Mouse (Mus musculus) midbrain, embryonic 12.5 days (tissue): ENCODE data around the gene Sipa1l3. TPM values are rescaled to one million over a fixed set of nuclear protein-coding genes. Genes with fewer than 3 reads are reported as not detected.

Experiments
- ATAC-seq: fragments of 200-750 bp; cut with Nextera tagmentation; 2 replicates; pipeline ENCODE4 v1.8.0; 2017; ENCODE audit warnings: low read depth, moderate TSS enrichment, moderate library complexity; ENCODE audit not compliant: low FRiP score
- H3K27ac ChIP-seq: fragments of 300-500 bp; sonication (generic); replicated peaks from 2 replicates; pipeline ENCODE4 v1.5.1; 2016; ENCODE audit warnings: mild to moderate bottlenecking
- H3K27me3 ChIP-seq: fragments of 300-500 bp; sonication (generic); 2 replicates; pipeline ENCODE4 v1.6.1; 2016; ENCODE audit warnings: mild to moderate bottlenecking
- H3K36me3 ChIP-seq: fragments of 300-500 bp; sonication (generic); 2 replicates; pipeline ENCODE4 v1.6.1; 2016
- H3K4me1 ChIP-seq: fragments of 300-500 bp; sonication (generic); 2 replicates; pipeline ENCODE4 v1.6.1; 2016
- H3K4me2 ChIP-seq: fragments of 300-500 bp; sonication (generic); replicated peaks from 2 replicates; pipeline ENCODE4 v1.6.1; 2016; ENCODE audit warnings: mild to moderate bottlenecking, moderate library complexity
- H3K4me3 ChIP-seq: fragments of 300-500 bp; sonication (generic); 2 replicates; pipeline ENCODE4 v1.5.1; 2016; ENCODE audit warnings: mild to moderate bottlenecking
- H3K9ac ChIP-seq: fragments of 300-500 bp; sonication (generic); replicated peaks from 2 replicates; pipeline ENCODE4 v1.6.1; 2016; ENCODE audit warnings: mild to moderate bottlenecking, moderate library complexity
- H3K9me3 ChIP-seq: fragments of 300-500 bp; sonication (generic); 2 replicates; pipeline ENCODE4 v1.6.1; 2016; ENCODE audit warnings: mild to moderate bottlenecking
- WGBS: fragments of 180-500 bp; shearing (Covaris S2); methylation state at CpG from one replicate; pipeline ENCODE4 v1.1.7; 2016; 5-methylcytosine and 5-hydroxymethylcytosine counted together
- polyA plus RNA-seq: library from polyadenylated mRNA; unstranded; fragments of >200 nt; fragmentation: Nextera tagmentation; extraction: Ambion mirVana; gene quantifications from 2 replicates; pipeline ENCODE4 v1.2.1, GENCODE M21; 2016

The Sipa1l3 gene
- polyA plus RNA-seq, 1 experiment from 2014 or later: 14.6 TPM

- peaks cover 36% of the 10 kb centered on the region for H3K27me3 ChIP-seq
- H3K4me1 ChIP-seq: peaks cover 49% of the 10 kb centered on the region
- no peaks in the 10 kb centered on the region for H3K36me3 ChIP-seq
- ATAC-seq: peak; percentile 65
- H3K4me2 ChIP-seq: peak overlapping the region; percentile 27
- WGBS: 17% methylated on average over 6 of the region's 7 CpGs
- no peak overlapping the region for H3K4me3 ChIP-seq
- peak overlapping the region; percentile 80 for H3K27ac ChIP-seq
- H3K9me3 ChIP-seq: no peaks in the 10 kb centered on the region
- H3K9ac ChIP-seq: peak overlapping the region; percentile 31; the same call in 1 of the 2 replicates
Observed at GRCm38 (mm10) chr7:29291616-29292457, 226.6 kb downstream of the Sipa1l3 start.

- no peaks in the 10 kb centered on the region for H3K9me3 ChIP-seq
- peak overlapping the region; percentile 85 for H3K4me2 ChIP-seq
- H3K9ac ChIP-seq: peak overlapping the region; percentile 31; the same call in 1 of the 2 replicates
- H3K36me3 ChIP-seq: no peaks in the 10 kb centered on the region
- peaks cover 41% of the 10 kb centered on the region for H3K27me3 ChIP-seq
- 37% methylated on average over 11 of the region's 11 CpGs for WGBS
- H3K27ac ChIP-seq: peak overlapping the region; percentile 80
- ATAC-seq: no peak
- peaks cover 49% of the 10 kb centered on the region for H3K4me1 ChIP-seq
- no peak overlapping the region for H3K4me3 ChIP-seq
Observed at GRCm38 (mm10) chr7:29290691-29291485, 227.6 kb downstream of the Sipa1l3 start.

DNA sequence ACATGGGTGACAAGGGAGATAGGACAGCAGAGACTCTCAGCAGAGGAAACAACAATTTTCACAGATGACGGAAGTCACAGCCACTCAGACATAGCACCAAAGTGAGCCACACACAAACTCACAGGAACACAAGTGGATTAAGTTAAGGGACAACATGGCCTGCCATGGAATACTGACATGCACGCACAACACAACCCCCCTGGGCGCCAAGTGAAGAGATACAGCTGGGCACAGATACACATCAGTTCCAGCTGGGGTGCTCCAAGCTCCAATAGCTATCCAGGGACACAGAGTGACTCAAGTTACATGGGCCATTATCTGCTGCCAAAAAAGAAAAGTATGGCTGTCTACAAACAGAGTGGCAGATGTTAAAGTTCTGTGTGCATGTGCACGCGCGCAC is 228.6 kb downstream of the Sipa1l3 start:
- peaks cover 43% of the 10 kb centered on the region for H3K27me3 ChIP-seq
- H3K36me3 ChIP-seq: no peaks in the 10 kb centered on the region
- 0 out of 2 replicates have a peak overlapping the region, but pooled peaks have one; percentile 25 for H3K27ac ChIP-seq
- no peak for ATAC-seq
- peaks cover 49% of the 10 kb centered on the region for H3K4me1 ChIP-seq
- H3K9ac ChIP-seq: peak overlapping the region; percentile 61; the same call in 1 of the 2 replicates
- peak overlapping the region; percentile 85 for H3K4me2 ChIP-seq
- 84% methylated on average over 6 of the region's 6 CpGs for WGBS
- H3K4me3 ChIP-seq: peak overlapping the region; percentile 53
- no peaks in the 10 kb centered on the region for H3K9me3 ChIP-seq

DNA sequence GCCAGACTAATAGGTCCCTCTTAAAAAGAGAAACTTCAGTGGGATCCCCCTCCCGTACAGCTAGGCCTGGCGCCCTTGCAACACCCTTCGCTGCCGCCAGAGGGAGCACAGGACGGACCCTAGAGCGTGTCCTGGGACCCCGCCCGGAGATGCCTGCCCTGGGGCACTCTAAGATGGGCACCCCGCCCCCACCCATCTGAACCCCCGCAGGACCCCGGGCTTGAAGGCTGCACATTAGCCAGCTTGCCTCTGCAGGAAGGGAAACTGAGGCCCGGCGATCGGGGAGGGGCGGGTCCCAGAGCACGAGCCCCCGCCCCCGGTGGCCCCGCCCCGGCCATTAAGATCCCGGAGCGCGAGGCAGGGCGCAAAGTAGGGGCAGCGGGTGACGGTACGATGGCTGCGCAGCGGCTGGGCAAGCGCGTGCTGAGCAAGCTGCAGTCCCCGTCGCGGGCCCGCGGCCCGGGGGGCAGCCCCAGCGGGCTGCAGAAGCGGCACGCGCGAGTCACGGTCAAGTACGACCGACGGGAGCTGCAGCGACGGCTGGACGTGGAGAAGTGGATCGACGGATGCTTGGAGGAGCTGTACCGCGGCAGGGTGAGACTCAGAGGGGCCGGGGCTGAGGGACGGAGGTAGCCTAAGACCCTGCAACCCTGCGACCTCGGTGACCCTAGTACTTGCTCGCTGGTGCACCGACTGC is 229.4 kb downstream of the Sipa1l3 start, which contains the start of gene Ppp1r14a:
Gene Ppp1r14a, plus strand, starts transcription at position 367 of the 697 bp plus-strand sequence.
- Histone ChIP-seq H3K4me3 (peak within 1 kb of the TSS; percentile 53), H3K4me1 (peaks cover 47% of the 10 kb centered on the region), H3K36me3 (no peaks in the 10 kb centered on the region), H3K27me3 (peaks cover 50% of the 10 kb centered on the region), H3K27ac (peak within 1 kb of the TSS; percentile 30), H3K4me2 (peak within 1 kb of the TSS; percentile 85), H3K9ac (peak within 1 kb of the TSS; percentile 61), H3K9me3 (no peaks in the 10 kb centered on the region)
- ATAC-seq: peak; percentile 25; the same call in 1 of the 2 replicates
- WGBS: under 1% methylated on average over 59 of the region's 59 CpGs

DNA sequence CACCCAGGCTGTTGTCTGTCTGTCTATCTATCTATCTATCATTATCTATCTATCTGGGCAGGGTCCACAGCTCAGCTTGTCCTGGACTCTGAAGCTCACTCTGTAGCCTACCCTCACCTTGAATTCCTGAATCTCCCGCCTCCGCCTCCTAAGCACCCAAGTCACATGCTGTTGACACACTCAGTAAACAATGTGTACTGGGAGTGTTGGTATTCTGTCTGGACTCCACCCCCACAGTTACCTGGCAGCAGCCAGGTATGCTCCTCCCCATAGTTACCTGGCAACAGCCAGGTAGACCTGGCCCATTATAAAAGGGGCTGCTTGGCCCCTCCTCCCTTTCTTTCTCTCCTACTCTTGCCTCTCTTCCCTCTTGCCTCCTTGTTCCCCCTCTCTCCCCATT is 230.4 kb downstream of the Sipa1l3 start:
- Histone ChIP-seq H3K9me3 (no peaks in the 10 kb centered on the region), H3K27ac (no peak overlapping the region), H3K4me1 (peaks cover 37% of the 10 kb centered on the region), H3K27me3 (peaks cover 59% of the 10 kb centered on the region), H3K9ac (no peak overlapping the region), H3K4me3 (no peak overlapping the region), H3K4me2 (no peak overlapping the region), H3K36me3 (no peaks in the 10 kb centered on the region)
- WGBS: 87% methylated on average over 2 of the region's 2 CpGs
- ATAC-seq: no peak

GRCm38 (mm10) chr7:29287481-29287880 is 231.0 kb downstream of the Sipa1l3 start:
- no peak overlapping the region for H3K4me2 ChIP-seq
- H3K4me1 ChIP-seq: peaks cover 31% of the 10 kb centered on the region
- H3K9ac ChIP-seq: no peak overlapping the region
- H3K9me3 ChIP-seq: no peaks in the 10 kb centered on the region
- ATAC-seq: no peak
- peaks cover 64% of the 10 kb centered on the region for H3K27me3 ChIP-seq
- no peaks in the 10 kb centered on the region for H3K36me3 ChIP-seq
- H3K4me3 ChIP-seq: no peak overlapping the region
- 89% methylated on average over 7 of the region's 7 CpGs for whole genome bisulfite sequencing
- no peak overlapping the region for H3K27ac ChIP-seq

DNA sequence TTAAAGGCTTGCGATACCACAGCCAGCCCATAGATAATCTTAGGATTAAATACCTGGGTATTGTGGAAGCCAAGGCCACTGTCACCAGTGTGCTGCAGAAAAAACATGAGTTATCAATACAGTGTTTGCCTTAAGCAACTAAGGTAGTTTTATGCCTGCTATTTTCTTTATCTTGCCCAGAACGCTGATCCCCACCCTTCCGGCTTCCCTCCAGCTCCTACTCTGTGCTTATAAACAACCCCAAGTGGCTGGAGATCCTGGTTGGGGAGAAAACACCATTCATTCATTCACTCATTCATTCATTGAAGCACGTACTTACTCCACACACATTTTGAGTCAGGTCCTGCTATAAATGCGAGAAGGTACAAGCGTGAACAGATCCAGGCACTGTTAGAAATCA is 233.9 kb downstream of the Sipa1l3 start:
- Histone ChIP-seq H3K27me3 (peaks cover 77% of the 10 kb centered on the region), H3K4me1 (peaks cover 25% of the 10 kb centered on the region), H3K9ac (no peak overlapping the region), H3K4me2 (no peak overlapping the region), H3K4me3 (no peak overlapping the region), H3K36me3 (no peaks in the 10 kb centered on the region), H3K9me3 (no peaks in the 10 kb centered on the region), H3K27ac (no peak overlapping the region)
- ATAC-seq: no peak
- WGBS: 96% methylated on average over 6 of the region's 6 CpGs

GRCm38 (mm10) chr7:29283876-29284275 is 234.6 kb downstream of the Sipa1l3 start:
- H3K9ac ChIP-seq: no peak overlapping the region
- no peaks in the 10 kb centered on the region for H3K36me3 ChIP-seq
- no peak for ATAC-seq
- no peaks in the 10 kb centered on the region for H3K9me3 ChIP-seq
- no peak overlapping the region for H3K4me3 ChIP-seq
- peaks cover 18% of the 10 kb centered on the region for H3K4me1 ChIP-seq
- H3K27ac ChIP-seq: no peak overlapping the region
- no peak overlapping the region for H3K4me2 ChIP-seq
- H3K27me3 ChIP-seq: peaks cover 70% of the 10 kb centered on the region
- 88% methylated on average over 4 of the region's 4 CpGs for WGBS

- peak overlapping the region; percentile 60 for H3K9ac ChIP-seq
- peaks cover 18% of the 10 kb centered on the region for H3K4me1 ChIP-seq
- H3K36me3 ChIP-seq: no peaks in the 10 kb centered on the region
- WGBS: 13% methylated on average over 21 of the region's 21 CpGs
- peak overlapping the region; percentile 89 for H3K4me2 ChIP-seq
- ATAC-seq: no peak
- H3K4me3 ChIP-seq: peak overlapping the region; percentile 55
- H3K9me3 ChIP-seq: no peaks in the 10 kb centered on the region
- no peak overlapping the region for H3K27ac ChIP-seq
- peaks cover 60% of the 10 kb centered on the region for H3K27me3 ChIP-seq
Observed at GRCm38 (mm10) chr7:29282074-29282554, 236.3 kb downstream of the Sipa1l3 start.

DNA sequence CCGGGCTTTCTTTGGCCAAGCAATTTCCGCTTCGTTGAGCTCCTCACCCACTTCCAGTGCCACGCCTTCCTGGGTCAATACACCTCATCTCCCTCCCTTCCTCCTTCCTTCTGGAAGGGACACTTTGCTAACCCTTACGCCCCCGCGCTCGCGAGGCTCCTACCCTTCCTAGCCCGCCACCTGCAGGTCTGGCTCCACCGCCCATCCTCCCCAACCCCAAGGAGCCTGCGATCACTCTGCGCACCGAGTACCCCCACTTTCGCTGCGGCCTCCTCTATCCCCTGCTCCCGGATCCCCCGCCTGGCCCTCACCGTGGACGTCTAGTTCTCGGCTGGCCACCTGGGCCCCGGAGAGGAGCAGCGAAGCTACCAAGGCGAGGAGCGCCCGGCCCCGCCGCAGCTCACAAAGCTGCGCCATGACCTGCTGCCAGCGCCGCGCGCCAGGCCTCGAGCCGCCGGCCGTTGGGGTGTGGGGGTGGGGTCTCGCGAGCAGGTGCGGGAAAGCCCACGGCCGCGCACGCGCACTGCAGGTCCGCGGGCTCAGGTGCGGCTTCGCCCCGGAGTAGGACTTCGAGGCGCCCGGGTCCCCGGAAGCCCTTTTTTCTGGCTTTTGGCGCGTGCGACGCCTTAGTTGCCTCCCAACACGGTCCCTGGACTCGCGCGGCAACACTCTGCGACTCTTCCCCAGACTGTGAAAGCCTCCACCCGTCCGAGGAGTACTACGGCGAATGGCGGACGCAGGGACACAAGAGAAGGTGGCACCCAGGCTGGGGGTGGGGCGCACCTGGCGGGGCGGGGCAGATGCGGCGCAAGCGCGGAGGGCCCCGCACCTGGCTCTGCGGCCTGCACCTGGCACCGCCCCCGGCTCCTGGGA is 237.0 kb downstream of the Sipa1l3 start, which contains the start of gene Spint2:
Gene Spint2, minus strand, starts transcription at position 712 of the 873 bp plus-strand sequence.
- peaks cover 58% of the 10 kb centered on the region for H3K27me3 ChIP-seq
- WGBS: 1% methylated on average over 79 of the region's 80 CpGs
- peak within 1 kb of the TSS; percentile 55 for H3K4me3 ChIP-seq

More for the DNA sequence above, 237.0 kb downstream of the Sipa1l3 start, which contains the start of gene Spint2:
- no peaks in the 10 kb centered on the region for H3K9me3 ChIP-seq
- H3K27ac ChIP-seq: no peak within 1 kb of the TSS
- H3K4me2 ChIP-seq: peak within 1 kb of the TSS; percentile 89
- H3K36me3 ChIP-seq: no peaks in the 10 kb centered on the region
- ATAC-seq: peak; percentile 58; the same call in 1 of the 2 replicates
- peaks cover 18% of the 10 kb centered on the region for H3K4me1 ChIP-seq
- H3K9ac ChIP-seq: peak within 1 kb of the TSS; percentile 60
